Mouse (Mus musculus) midbrain, embryonic 16.5 days (tissue): Measurements from ENCODE around the gene Grcc10. TPM values are rescaled to one million over a fixed set of nuclear protein-coding genes. Genes with fewer than 3 reads are reported as not detected.

Experiments
- ATAC-seq: fragments of 200-750 bp; cut with Nextera tagmentation; 2 replicates; pipeline ENCODE4 v1.8.0; 2017; ENCODE audit warnings: moderate TSS enrichment
- H3K27ac ChIP-seq: fragments of 300-500 bp; sonication (generic); 2 replicates; pipeline ENCODE4 v1.5.1; 2014; ENCODE audit warnings: mild to moderate bottlenecking, low read length, mixed read lengths
- H3K27me3 ChIP-seq: fragments of 300-500 bp; sonication (generic); 2 replicates; pipeline ENCODE4 v1.6.1; 2014; ENCODE audit warnings: low read depth, low read length, mixed read lengths; ENCODE audit not compliant: control insufficient read depth, insufficient read depth
- H3K36me3 ChIP-seq: fragments of 300-500 bp; sonication (generic); 2 replicates; pipeline ENCODE4 v1.6.1; 2014; ENCODE audit warnings: mild to moderate bottlenecking, low read length, moderate library complexity, mixed read lengths; ENCODE audit not compliant: control insufficient read depth, insufficient read depth
- H3K4me1 ChIP-seq: fragments of 300-500 bp; sonication (generic); 2 replicates; pipeline ENCODE4 v1.6.1; 2014; ENCODE audit warnings: mild to moderate bottlenecking, low read length, mixed read lengths; ENCODE audit not compliant: control insufficient read depth, insufficient read depth
- H3K4me2 ChIP-seq: fragments of 300-500 bp; sonication (generic); 2 replicates; pipeline ENCODE4 v1.6.1; 2014; ENCODE audit warnings: mild to moderate bottlenecking, low read length, mixed read lengths
- H3K4me3 ChIP-seq: fragments of 300-500 bp; sonication (generic); 2 replicates; pipeline ENCODE4 v1.5.1; 2014; ENCODE audit warnings: low read depth, mild to moderate bottlenecking, low read length, moderate library complexity, mixed read lengths
- H3K9ac ChIP-seq: fragments of 300-500 bp; sonication (generic); 2 replicates; pipeline ENCODE4 v1.6.1; 2014; ENCODE audit warnings: low read depth, low read length, mixed read lengths
- H3K9me3 ChIP-seq: fragments of 300-500 bp; sonication (generic); replicated peaks from 2 replicates; pipeline ENCODE4 v1.6.1; 2014; ENCODE audit warnings: mild to moderate bottlenecking, low read length, mixed read lengths; ENCODE audit not compliant: control insufficient read depth, poor library complexity, severe bottlenecking
- WGBS: fragments of 180-500 bp; shearing (Covaris S2); extraction: QIAGEN DNeasy Blood & Tissue Kit; methylation state at CpG from one replicate; pipeline ENCODE4 v1.1.7; 2014; 5-methylcytosine and 5-hydroxymethylcytosine counted together
- polyA plus RNA-seq: library from polyadenylated mRNA; unstranded; fragments of >200 nt; fragmentation: Nextera tagmentation; extraction: Ambion mirVana; gene quantifications from 2 replicates; pipeline ENCODE4 v1.2.1, GENCODE M21; 2015

Grcc10 gene
- polyA plus RNA-seq, 1 experiment from 2014 or later, result 665 TPM

DNA sequence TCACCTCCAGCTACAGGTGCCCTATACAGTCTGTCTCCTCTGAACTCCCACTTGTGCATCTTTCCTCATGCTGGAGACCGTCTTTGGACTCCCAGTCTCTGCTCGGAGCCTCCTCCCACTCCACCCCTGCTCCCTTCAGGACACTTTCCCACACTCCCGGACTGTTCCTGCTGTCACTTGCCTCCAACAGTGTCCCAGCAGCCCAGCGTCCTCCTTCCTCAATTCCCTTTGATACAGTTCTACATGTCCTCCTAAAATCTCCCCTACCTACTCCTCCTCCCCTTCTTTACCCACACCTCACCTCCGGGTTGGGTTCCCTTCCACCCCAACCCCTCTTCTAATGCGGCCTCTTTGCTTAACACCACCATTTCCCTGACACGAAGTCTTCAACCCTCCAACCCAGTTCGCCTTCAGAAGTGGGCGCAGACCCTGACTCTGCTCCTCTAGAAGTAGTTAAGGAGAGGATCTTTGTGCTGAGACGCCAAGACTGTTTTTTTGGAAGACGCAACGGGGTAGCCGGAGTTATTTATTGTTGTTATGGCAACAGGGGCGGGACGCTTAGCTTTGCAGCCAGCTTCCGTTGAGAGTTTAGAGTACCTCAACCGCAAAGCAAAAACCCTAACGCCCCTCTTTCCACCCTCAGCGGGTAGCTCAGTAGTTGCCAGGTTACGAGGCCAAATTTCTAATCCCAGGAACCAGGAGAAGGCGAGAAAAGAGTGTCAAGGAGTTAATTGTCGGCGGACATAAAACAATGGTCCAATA, 38.2 kb upstream of the Grcc10 start, which contains the start of gene Lrrc23:
Lrrc23 (minus strand) TSS at position 506 of the 762 bp plus-strand sequence.
- ATAC-seq, result peak; percentile 69
- peak within 1 kb of the TSS; percentile 34 for H3K4me3 ChIP-seq
- H3K27me3 ChIP-seq, result no peaks in the 10 kb centered on the region
- peaks cover 9% of the 10 kb centered on the region for H3K4me1 ChIP-seq
- H3K36me3 ChIP-seq, result no peaks in the 10 kb centered on the region
- H3K9ac ChIP-seq, result 0 out of 2 replicates have a peak within 1 kb of the TSS, but pooled peaks have one; percentile 5
- peak within 1 kb of the TSS; percentile 64 for H3K4me2 ChIP-seq
- H3K27ac ChIP-seq, result no peak within 1 kb of the TSS
- whole genome bisulfite sequencing, result 2% methylated on average over 23 of the region's 23 CpGs
- no peaks in the 10 kb centered on the region for H3K9me3 ChIP-seq

DNA sequence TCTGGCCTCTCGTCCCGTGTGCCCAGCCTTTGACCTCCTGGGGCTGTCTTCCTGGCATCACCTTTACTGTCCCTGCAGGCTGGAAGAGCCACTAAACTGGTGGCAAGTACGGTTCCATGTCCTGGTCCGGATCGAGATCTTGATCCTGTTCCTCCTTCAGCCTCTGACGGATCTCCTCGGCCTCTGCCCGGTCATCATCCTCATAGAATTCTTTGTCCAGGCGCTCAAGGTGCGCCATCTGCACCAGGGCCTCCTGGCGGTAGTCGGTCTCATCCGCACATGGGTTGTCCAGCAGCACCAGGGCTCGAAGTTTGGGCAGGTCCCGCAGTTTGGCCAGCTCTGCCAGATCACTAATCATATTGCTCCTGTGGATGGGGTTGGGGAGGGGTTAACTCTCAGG, 29.3 kb upstream of the Grcc10 start:
- H3K4me1 ChIP-seq, result peaks cover 18% of the 10 kb centered on the region
- no peak overlapping the region for H3K4me2 ChIP-seq
- peak overlapping the region; percentile 84; the same call in 1 of the 2 replicates for H3K9ac ChIP-seq
- H3K9me3 ChIP-seq, result no peaks in the 10 kb centered on the region
- 88% methylated on average over 15 of the region's 15 CpGs for WGBS
- no peak for ATAC-seq
- no peaks in the 10 kb centered on the region for H3K27me3 ChIP-seq
- no peaks in the 10 kb centered on the region for H3K36me3 ChIP-seq
- H3K4me3 ChIP-seq, result no peak overlapping the region
- H3K27ac ChIP-seq, result no peak overlapping the region

DNA sequence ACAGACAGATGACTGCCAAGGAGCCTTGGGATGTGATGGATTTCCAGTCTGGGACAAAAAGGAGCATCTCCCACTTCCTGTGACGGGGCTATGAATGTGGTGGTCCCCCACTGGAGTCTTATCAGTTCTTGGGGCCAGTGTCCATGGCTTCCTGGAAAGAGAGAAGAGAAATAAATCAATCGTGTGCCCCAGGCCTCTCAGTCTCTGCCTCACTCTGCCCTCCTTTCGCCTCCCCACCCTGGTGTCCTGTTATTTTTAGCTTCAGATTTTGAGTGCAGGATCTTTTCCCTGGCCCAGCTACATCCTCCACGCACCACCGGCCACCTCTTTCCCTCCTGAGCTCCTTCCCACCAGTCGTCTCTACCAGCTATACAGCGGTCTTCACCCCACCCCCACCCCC, 28.8 kb upstream of the Grcc10 start:
- WGBS, result 63% methylated on average over 7 of the region's 7 CpGs
- peak overlapping the region; percentile 77; the same call in 1 of the 2 replicates for H3K27ac ChIP-seq

DNA sequence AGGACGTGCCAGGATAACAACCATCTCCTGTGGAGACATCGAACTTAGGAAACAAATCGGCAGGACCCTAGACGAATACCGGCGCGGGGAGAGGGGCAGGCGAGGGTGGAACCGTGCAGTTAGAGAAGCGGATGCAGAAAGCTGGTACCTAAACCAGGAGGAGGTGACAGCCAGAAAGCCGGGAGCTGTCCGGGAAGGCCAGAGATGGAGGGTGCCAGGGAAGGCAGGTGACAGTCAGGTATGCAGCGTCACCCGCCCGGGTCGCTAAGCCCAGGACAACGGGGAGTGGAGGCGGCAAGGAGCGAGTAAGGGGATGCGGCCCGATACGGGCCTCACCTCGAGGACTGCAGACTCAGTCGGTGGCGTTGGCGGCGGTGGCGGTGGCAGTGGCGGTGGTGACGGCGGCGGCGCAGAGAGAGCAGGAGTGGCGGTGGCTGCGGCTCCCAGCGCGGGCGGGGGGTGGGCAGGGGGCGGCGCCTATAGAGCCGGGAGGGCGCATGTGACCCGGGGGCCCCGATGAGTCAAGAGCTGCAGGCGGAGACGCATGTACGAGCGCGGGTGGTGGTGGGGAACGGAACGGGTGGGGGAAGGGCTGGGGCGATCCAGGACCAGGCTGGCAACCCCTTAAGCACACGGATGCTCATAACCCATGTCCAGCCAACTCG, 28.1 kb upstream of the Grcc10 start, which contains the start of gene Eno2:
Eno2 (minus strand) TSS at position 573 of the 665 bp plus-strand sequence.
- WGBS, result under 1% methylated on average over 51 of the region's 54 CpGs
- no peaks in the 10 kb centered on the region for H3K9me3 ChIP-seq
- no peaks in the 10 kb centered on the region for H3K36me3 ChIP-seq
- peak within 1 kb of the TSS; percentile 84 for H3K9ac ChIP-seq
- peaks cover 18% of the 10 kb centered on the region for H3K4me1 ChIP-seq
- H3K27ac ChIP-seq, result peak within 1 kb of the TSS; percentile 77
- peak within 1 kb of the TSS; percentile 68 for H3K4me3 ChIP-seq
- peak within 1 kb of the TSS; percentile 77 for H3K4me2 ChIP-seq
- ATAC-seq, result peak; percentile 86
- no peaks in the 10 kb centered on the region for H3K27me3 ChIP-seq

More for the DNA sequence above, 28.8 kb upstream of the Grcc10 start:
- no peak; the same call in 1 of the 2 replicates for ATAC-seq
- Histone ChIP-seq H3K36me3 (no peaks in the 10 kb centered on the region), H3K4me3 (peak overlapping the region; percentile 68), H3K4me1 (peaks cover 18% of the 10 kb centered on the region), H3K27me3 (no peaks in the 10 kb centered on the region), H3K4me2 (peak overlapping the region; percentile 77), H3K9ac (peak overlapping the region; percentile 84), H3K9me3 (no peaks in the 10 kb centered on the region)

DNA sequence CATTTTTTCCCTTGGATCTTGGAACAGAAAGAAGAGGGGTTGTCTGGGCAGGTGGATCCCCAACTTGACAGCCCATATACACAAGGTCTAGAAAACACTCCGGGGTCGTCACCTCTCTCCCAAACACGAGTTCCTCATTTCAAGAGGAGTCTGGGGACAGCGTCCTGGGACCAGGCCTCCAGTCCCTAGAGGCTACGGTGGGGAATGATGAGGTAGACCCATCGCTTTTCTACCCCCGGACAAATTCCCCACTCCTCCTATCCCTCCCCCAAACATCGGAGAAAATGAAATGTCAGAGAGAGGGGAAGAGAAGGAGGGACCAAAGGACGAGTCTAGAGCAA, 27.5 kb upstream of the Grcc10 start:
- ATAC-seq, result peak; percentile 9; the same call in 1 of the 2 replicates
- WGBS, result 3% methylated on average over 9 of the region's 9 CpGs
- H3K27ac ChIP-seq, result peak overlapping the region; percentile 77; the same call in 1 of the 2 replicates

DNA sequence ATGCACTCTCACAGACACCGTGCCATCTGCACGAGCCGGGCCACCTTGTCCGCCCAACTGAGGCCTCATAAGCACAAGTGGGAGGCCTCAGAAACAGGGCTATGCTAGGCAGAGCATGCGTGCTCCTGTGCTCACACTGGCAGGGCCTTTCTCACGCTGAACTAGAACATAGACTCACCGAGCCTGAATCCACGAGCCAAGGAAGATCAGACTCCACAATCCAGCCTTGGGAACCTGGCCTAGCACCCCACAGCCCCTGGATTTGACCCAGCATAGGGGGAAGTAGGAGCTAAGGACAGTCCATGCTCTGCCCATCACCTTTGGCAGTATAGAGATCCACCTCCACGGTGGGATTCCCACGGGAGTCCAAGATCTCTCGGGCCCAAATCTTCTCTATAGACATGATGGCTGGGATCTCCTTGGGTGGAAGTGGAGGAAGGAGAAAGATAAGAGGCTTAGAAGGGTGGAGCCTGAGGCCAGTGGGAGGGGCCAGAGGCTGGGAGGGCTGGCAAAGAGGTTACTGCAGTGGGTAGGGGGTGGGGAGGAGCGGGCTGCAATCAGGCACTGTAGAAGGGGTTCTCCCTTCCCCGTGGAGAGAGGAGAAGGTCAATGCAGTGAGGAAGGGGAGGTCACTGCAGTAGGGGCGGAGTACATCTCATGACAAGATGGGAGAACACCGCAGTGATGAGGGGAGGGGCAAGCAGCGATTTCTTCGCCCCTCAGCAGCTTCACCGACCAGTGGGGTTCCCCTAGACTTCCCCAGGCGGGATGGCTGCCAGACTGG, 26.9 kb upstream of the Grcc10 start:
- H3K4me2 ChIP-seq, result peak overlapping the region; percentile 77
- H3K9me3 ChIP-seq, result no peaks in the 10 kb centered on the region
- peak overlapping the region; percentile 68 for H3K4me3 ChIP-seq
- 0 out of 2 replicates have a peak, but pooled peaks have one; percentile 8 for ATAC-seq
- no peaks in the 10 kb centered on the region for H3K27me3 ChIP-seq
- 20% methylated on average over 19 of the region's 19 CpGs for WGBS
- H3K27ac ChIP-seq, result peak overlapping the region; percentile 19
- no peaks in the 10 kb centered on the region for H3K36me3 ChIP-seq
- peak overlapping the region; percentile 84 for H3K9ac ChIP-seq
- H3K4me1 ChIP-seq, result peaks cover 18% of the 10 kb centered on the region

More for the DNA sequence above, 27.5 kb upstream of the Grcc10 start:
- no peaks in the 10 kb centered on the region for H3K36me3 ChIP-seq
- H3K4me3 ChIP-seq, result peak overlapping the region; percentile 68
- peak overlapping the region; percentile 84 for H3K9ac ChIP-seq
- no peaks in the 10 kb centered on the region for H3K9me3 ChIP-seq
- no peaks in the 10 kb centered on the region for H3K27me3 ChIP-seq
- peak overlapping the region; percentile 77 for H3K4me2 ChIP-seq
- H3K4me1 ChIP-seq, result peaks cover 18% of the 10 kb centered on the region

DNA sequence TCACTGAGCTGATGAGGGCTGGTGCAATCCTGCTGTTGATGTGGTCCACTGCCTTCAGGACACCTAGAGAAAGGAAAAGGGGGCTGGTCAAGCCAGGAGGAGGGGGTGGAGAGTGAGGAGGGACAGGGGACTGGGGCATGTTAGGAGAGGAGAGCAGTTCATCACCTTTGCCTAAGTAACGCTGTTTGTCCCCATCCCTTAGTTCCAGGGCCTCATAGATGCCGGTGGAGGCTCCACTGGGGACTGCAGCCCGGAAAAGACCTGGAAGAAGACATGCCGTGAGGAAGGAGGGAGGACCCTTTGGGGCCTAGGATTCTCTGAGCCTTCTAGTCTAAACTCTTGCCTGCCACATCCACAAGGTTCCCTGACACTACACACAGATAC, 26.4 kb upstream of the Grcc10 start:
- no peak for ATAC-seq
- peaks cover 3% of the 10 kb centered on the region; the same call in 1 of the 2 replicates for H3K36me3 ChIP-seq
- no peaks in the 10 kb centered on the region for H3K9me3 ChIP-seq
- peak overlapping the region; percentile 77 for H3K4me2 ChIP-seq
- 13% methylated on average over 4 of the region's 4 CpGs for WGBS
- no peaks in the 10 kb centered on the region for H3K27me3 ChIP-seq
- peak overlapping the region; percentile 44 for H3K9ac ChIP-seq
- H3K4me3 ChIP-seq, result peak overlapping the region; percentile 68; the same call in 1 of the 2 replicates
- H3K4me1 ChIP-seq, result peaks cover 18% of the 10 kb centered on the region
- peak overlapping the region; percentile 19 for H3K27ac ChIP-seq

DNA sequence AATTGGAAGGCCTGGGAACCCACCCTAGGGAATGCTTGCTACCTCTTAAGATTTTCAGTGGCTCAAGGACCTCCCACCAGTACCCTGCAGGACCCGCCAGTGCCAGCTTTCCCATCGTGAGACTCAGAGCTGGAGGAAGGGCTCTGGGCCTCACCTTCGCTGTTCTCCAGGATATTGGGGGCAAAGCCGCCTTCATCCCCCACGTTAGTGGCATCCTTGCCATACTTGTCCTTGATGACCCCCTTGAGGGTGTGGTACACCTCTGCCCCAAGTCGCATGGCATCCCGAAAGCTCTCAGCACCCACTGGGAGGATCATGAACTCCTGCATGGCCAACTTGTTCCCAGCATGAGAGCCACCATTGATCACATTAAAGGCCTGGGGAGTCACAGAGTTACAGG, 24.8 kb upstream of the Grcc10 start:
- Histone ChIP-seq H3K36me3 (peaks cover 4% of the 10 kb centered on the region; the same call in 1 of the 2 replicates), H3K4me3 (no peak overlapping the region), H3K27me3 (no peaks in the 10 kb centered on the region), H3K27ac (no peak overlapping the region), H3K4me1 (peaks cover 18% of the 10 kb centered on the region), H3K9ac (no peak overlapping the region), H3K9me3 (no peaks in the 10 kb centered on the region), H3K4me2 (no peak overlapping the region)
- ATAC-seq, result no peak
- WGBS, result 86% methylated on average over 7 of the region's 7 CpGs
